Mouse (Mus musculus) myocyte (in vitro differentiated cells): ENCODE results near the gene Wfdc18.

ENCODE experiments used
- CEBPB ChIP-seq: IDR thresholded peaks from 2 replicates; pipeline ENCODE4 v1.6.1; 2011; ENCODE audit warnings: mild to moderate bottlenecking, moderate library complexity; ENCODE audit not compliant: poor library complexity, insufficient read depth, severe bottlenecking
- E2F4 ChIP-seq: IDR thresholded peaks from one replicate; pipeline ENCODE4 v1.6.1; 2011; ENCODE audit warnings: mild to moderate bottlenecking, control low read depth, moderate library complexity; ENCODE audit not compliant: insufficient read depth
- MAX ChIP-seq: IDR thresholded peaks from one replicate; pipeline ENCODE4 v1.6.1; 2011; ENCODE audit warnings: low read depth, mild to moderate bottlenecking, control low read depth
- MYOD1 ChIP-seq, 3 experiments: IDR thresholded peaks; one replicate each; pipeline ENCODE4 v1.6.1; 2011; ENCODE audit warnings: control low read depth in 2 of 3, low read depth in 2 of 3, mild to moderate bottlenecking in 2 of 3, moderate library complexity in 1 of 3; ENCODE audit not compliant: insufficient read length in 2 of 3, control insufficient read depth in 1 of 3
- MYOG ChIP-seq, 3 experiments: IDR thresholded peaks; one replicate each; pipeline ENCODE4 v1.6.1; 2011; ENCODE audit warnings: control low read depth in 2 of 3, low read depth in 2 of 3, mild to moderate bottlenecking in 2 of 3; ENCODE audit not compliant: insufficient read length in 2 of 3, control insufficient read depth in 1 of 3, insufficient read depth in 1 of 3
- POLR2A ChIP-seq: IDR thresholded peaks from one replicate; pipeline ENCODE4 v1.6.1; 2011; ENCODE audit warnings: low read depth, mild to moderate bottlenecking, control low read depth, moderate library complexity; ENCODE audit not compliant: insufficient read length
- POLR2AphosphoS2 ChIP-seq: IDR thresholded peaks from one replicate; pipeline ENCODE4 v1.6.1; 2011; ENCODE audit warnings: low read depth, control low read depth; ENCODE audit not compliant: insufficient read length
- SRF ChIP-seq: IDR thresholded peaks from one replicate; pipeline ENCODE4 v1.6.1; 2011; ENCODE audit warnings: low read depth; ENCODE audit not compliant: control insufficient read depth, insufficient read length
- TCF12 ChIP-seq: IDR thresholded peaks from one replicate; pipeline ENCODE4 v1.6.1; 2011; ENCODE audit warnings: mild to moderate bottlenecking, control low read depth; ENCODE audit not compliant: poor library complexity, insufficient read depth, severe bottlenecking
- TCF3 ChIP-seq: IDR thresholded peaks from one replicate; pipeline ENCODE4 v1.6.1; 2011; ENCODE audit warnings: low read depth, control low read depth; ENCODE audit not compliant: insufficient read length
- USF1 ChIP-seq: IDR thresholded peaks from one replicate; pipeline ENCODE4 v1.6.1; 2011; ENCODE audit warnings: low read depth, mild to moderate bottlenecking, control low read depth, moderate library complexity

GRCm38 (mm10) chr11:83747376-83748265 lies 38.8 kb downstream of the Wfdc18 start:
- TF ChIP-seq MYOG (IDR thresholded peaks at IDR 0.05; ENCODE audit: control insufficient read depth in 1 of 3, insufficient read depth in 1 of 3, insufficient read length in 2 of 3, low read depth in 2 of 3) (no peak), POLR2A (no peak), USF1 (no peak), POLR2AphosphoS2 (no peak), MAX (no peak), CEBPB (no peak), TCF12 (no peak), SRF (no peak), E2F4 (no peak), TCF3 (no peak), MYOD1 (IDR thresholded peaks at IDR 0.05; ENCODE audit: control insufficient read depth in 1 of 3, insufficient read length in 2 of 3, low read depth in 2 of 3) (no peak)
